Mouse (Mus musculus) megakaryocyte, embryonic 14.5 days (primary cell): ENCODE data around the gene Lta. TPM values are rescaled to one million over a fixed set of nuclear protein-coding genes. Genes with fewer than 3 reads are reported as not detected.

Source experiments
- H3K27me3 ChIP-seq: replicated peaks from 2 replicates; pipeline ENCODE3; 2012; ENCODE audit warnings: inconsistent platforms
- H3K36me3 ChIP-seq: replicated peaks from 2 replicates; pipeline ENCODE3; 2012; ENCODE audit warnings: low read length, inconsistent platforms, mixed read lengths
- H3K4me1 ChIP-seq: 2 replicates; pipeline ENCODE4 v1.6.1; 2012; ENCODE audit warnings: inconsistent platforms
- H3K4me3 ChIP-seq: replicated peaks from 2 replicates; pipeline ENCODE3; 2012; ENCODE audit warnings: moderate library complexity, mild to moderate bottlenecking, inconsistent platforms
- H3K9me3 ChIP-seq: 2 replicates; pipeline ENCODE4 v1.6.1; 2012; ENCODE audit warnings: inconsistent platforms
- FLI1 ChIP-seq: IDR thresholded peaks from 2 replicates; pipeline ENCODE4 v1.6.1; 2012; ENCODE audit warnings: low read length, inconsistent platforms, mixed read lengths
- GATA1 ChIP-seq: IDR thresholded peaks from 3 replicates; pipeline ENCODE4 v1.6.1; 2012; ENCODE audit warnings: mixed read lengths, low read length, inconsistent platforms, borderline replicate concordance
- polyA plus RNA-seq: library from polyadenylated mRNA; stranded (reverse); fragments of >175 nt; gene quantifications from 2 replicates; pipeline ENCODE4 v1.2.3, GENCODE M21; 2012; ENCODE audit warnings: low replicate concordance; ENCODE audit not compliant: insufficient read depth

The Lta gene
- polyA plus RNA-seq, 1 experiment = 0.85 TPM

GRCm38 (mm10) chr17:35187345-35187744 is 17.8 kb downstream of the Lta start:
- H3K9me3 ChIP-seq = no peaks in the 10 kb centered on the region
- H3K36me3 ChIP-seq = peaks cover 24% of the 10 kb centered on the region
- H3K4me3 ChIP-seq = peak overlapping the region; percentile 80
- peaks cover 78% of the 10 kb centered on the region for H3K4me1 ChIP-seq
- TF ChIP-seq GATA1 = no peak
- TF ChIP-seq FLI1 = no peak
- H3K27me3 ChIP-seq = no peaks in the 10 kb centered on the region

DNA sequence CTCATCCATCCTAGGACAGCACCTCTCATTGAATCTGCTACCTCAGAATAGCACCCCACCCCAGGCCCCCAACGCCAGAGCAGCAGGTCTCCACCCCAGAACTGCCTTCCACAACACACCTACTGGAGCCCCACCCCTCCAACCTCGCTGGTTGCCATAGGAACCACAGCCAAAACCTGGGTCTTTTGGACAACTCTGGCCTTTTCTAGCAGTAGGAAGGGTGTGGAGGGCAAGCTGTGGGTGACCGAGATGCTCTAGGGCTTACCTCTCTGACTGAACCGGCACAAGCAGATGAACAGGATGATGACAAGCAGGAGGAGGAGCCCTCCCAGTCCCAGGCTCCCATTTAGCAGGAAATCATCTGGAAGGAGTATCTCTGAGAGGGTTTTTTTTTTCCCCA is 18.5 kb downstream of the Lta start:
- Histone ChIP-seq H3K27me3 (no peaks in the 10 kb centered on the region), H3K36me3 (peaks cover 24% of the 10 kb centered on the region), H3K4me1 (peaks cover 74% of the 10 kb centered on the region), H3K9me3 (no peaks in the 10 kb centered on the region), H3K4me3 (peak overlapping the region; percentile 90)
- TF ChIP-seq GATA1 = no peak
- no peak for TF ChIP-seq FLI1

GRCm38 (mm10) chr17:35185639-35186611 is 19.2 kb downstream of the Lta start:
- TF ChIP-seq FLI1 (no peak), GATA1 (no peak)
- Histone ChIP-seq H3K4me1 (peaks cover 66% of the 10 kb centered on the region), H3K36me3 (peaks cover 24% of the 10 kb centered on the region), H3K9me3 (no peaks in the 10 kb centered on the region), H3K4me3 (peak overlapping the region; percentile 90), H3K27me3 (no peaks in the 10 kb centered on the region)

GRCm38 (mm10) chr17:35180093-35180492 is 25.1 kb downstream of the Lta start:
- H3K36me3 ChIP-seq = peaks cover 43% of the 10 kb centered on the region
- no peaks in the 10 kb centered on the region for H3K27me3 ChIP-seq
- H3K4me3 ChIP-seq = no peak overlapping the region
- TF ChIP-seq FLI1 (no peak), GATA1 (no peak)
- no peaks in the 10 kb centered on the region for H3K9me3 ChIP-seq
- H3K4me1 ChIP-seq = peaks cover 44% of the 10 kb centered on the region

- TF ChIP-seq GATA1 (no peak), FLI1 (no peak)
- Histone ChIP-seq H3K9me3 (no peaks in the 10 kb centered on the region), H3K36me3 (peaks cover 28% of the 10 kb centered on the region)
These were observed 26.6 kb downstream of the Lta start for GRCm38 (mm10) chr17:35178528-35178927.

GRCm38 (mm10) chr17:35175968-35176367 is 29.2 kb downstream of the Lta start, which contains the start of gene Aif1:
Gene Aif1 (minus strand): TSS chr17:35176068.
- Histone ChIP-seq H3K9me3 (no peaks in the 10 kb centered on the region), H3K4me1 (peaks cover 59% of the 10 kb centered on the region), H3K4me3 (no peak within 1 kb of the TSS), H3K36me3 (peaks cover 21% of the 10 kb centered on the region), H3K27me3 (no peaks in the 10 kb centered on the region)
- TF ChIP-seq FLI1 = no peak
- TF ChIP-seq GATA1 = no peak

More at GRCm38 (mm10) chr17:35178528-35178927, 26.6 kb downstream of the Lta start:
- Histone ChIP-seq H3K27me3 (no peaks in the 10 kb centered on the region), H3K4me3 (no peak overlapping the region), H3K4me1 (peaks cover 43% of the 10 kb centered on the region)

DNA sequence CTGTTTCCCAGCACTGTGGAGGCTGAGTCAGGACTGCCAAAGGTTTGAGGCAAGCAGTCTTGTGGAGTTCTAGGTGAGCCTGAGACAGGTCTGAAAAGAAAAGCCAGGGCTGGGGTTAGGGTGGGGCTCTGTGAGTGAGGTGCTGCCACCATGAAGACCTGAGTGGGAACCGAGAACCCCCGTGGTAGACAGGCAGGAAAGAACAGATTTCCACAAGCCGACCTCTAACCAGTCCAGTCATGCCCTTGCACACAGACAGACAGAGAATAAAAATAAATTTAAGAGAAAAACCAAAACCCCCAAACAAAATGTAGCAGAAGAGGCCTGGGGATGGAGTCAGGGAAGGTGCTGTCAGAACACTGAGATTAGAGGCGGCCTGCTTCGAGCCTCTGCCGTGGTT is 29.8 kb downstream of the Lta start:
- H3K4me3 ChIP-seq = no peak overlapping the region

DNA sequence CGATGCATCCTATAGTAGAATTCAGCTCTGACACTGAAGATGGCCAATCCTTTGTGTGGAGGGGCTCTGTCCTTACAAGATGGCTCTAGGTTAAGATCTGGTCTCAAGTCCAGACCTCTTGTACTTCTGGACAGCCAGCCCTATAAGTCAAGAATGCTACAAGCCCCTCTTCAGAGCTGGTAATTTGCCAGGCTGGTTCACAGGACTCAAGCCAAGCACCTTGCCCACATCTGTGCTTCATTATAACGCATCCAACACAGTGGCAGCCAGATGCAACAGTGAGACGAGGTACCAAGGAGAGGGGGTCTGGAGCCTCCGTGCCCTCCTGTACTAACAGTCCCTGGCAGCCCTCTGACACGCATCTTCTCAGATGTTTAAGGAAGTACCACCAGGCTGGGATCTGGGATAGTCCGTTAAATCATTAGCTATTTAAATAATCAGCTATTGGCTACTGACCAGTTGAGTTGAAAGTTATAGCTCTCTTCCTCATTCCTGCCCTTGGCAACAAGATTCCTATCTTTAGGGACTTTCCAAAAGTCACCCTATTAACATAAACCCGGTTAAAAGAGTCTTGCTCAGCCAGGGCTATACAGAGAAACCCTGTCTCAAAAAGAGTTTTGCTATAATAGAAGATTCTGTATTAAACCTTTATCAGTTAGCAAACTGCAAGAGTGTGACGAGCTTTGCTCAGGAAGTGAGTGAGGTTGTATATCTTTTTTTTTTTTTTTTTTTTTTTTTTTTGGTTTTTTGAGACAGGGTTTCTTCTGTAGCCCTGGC is 30.8 kb downstream of the Lta start:
- H3K4me3 ChIP-seq = peak overlapping the region; percentile 19
- H3K27me3 ChIP-seq = no peaks in the 10 kb centered on the region
- H3K9me3 ChIP-seq = no peaks in the 10 kb centered on the region
- TF ChIP-seq FLI1 (no peak), GATA1 (no peak)
- peaks cover 52% of the 10 kb centered on the region for H3K4me1 ChIP-seq
- peaks cover 9% of the 10 kb centered on the region for H3K36me3 ChIP-seq

More for the DNA sequence above, 29.8 kb downstream of the Lta start:
- TF ChIP-seq GATA1 (no peak), FLI1 (no peak)
- peaks cover 19% of the 10 kb centered on the region for H3K36me3 ChIP-seq
- H3K4me1 ChIP-seq = peaks cover 58% of the 10 kb centered on the region
- H3K27me3 ChIP-seq = no peaks in the 10 kb centered on the region
- H3K9me3 ChIP-seq = no peaks in the 10 kb centered on the region

DNA sequence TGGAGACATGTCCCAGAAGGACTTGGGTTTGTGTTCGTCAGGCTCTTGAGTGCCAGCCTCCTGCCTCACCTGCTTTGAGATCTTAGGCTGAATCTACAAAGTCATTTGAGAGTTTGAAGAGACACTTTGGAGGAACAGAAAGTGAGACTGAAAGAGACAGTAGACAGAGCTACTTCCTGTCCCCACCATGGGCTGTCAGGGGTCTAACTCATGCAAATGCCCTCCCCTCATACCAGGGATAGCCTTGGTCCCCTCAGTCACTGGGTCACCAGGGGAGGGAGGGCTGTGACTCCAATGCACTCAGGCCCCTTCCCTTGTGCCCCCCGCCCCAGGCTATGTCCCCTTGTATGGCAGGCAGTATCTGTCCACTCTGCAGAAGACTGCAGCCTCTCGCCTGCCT is 31.8 kb downstream of the Lta start:
- no peaks in the 10 kb centered on the region for H3K27me3 ChIP-seq
- peaks cover 51% of the 10 kb centered on the region for H3K4me1 ChIP-seq
- peaks cover 4% of the 10 kb centered on the region for H3K36me3 ChIP-seq
- peak overlapping the region; percentile 80 for H3K4me3 ChIP-seq
- no peak for TF ChIP-seq FLI1
- no peak for TF ChIP-seq GATA1
- no peaks in the 10 kb centered on the region for H3K9me3 ChIP-seq
